Mouse (Mus musculus): ENCODE data around the gene Rab5a.
"Not testable (repeated sequence)": the region's sequence is repeated elsewhere in the genome, so short reads cannot be mapped to it uniquely, and the experiment has no call there.

Gene Rab5a

DNA sequence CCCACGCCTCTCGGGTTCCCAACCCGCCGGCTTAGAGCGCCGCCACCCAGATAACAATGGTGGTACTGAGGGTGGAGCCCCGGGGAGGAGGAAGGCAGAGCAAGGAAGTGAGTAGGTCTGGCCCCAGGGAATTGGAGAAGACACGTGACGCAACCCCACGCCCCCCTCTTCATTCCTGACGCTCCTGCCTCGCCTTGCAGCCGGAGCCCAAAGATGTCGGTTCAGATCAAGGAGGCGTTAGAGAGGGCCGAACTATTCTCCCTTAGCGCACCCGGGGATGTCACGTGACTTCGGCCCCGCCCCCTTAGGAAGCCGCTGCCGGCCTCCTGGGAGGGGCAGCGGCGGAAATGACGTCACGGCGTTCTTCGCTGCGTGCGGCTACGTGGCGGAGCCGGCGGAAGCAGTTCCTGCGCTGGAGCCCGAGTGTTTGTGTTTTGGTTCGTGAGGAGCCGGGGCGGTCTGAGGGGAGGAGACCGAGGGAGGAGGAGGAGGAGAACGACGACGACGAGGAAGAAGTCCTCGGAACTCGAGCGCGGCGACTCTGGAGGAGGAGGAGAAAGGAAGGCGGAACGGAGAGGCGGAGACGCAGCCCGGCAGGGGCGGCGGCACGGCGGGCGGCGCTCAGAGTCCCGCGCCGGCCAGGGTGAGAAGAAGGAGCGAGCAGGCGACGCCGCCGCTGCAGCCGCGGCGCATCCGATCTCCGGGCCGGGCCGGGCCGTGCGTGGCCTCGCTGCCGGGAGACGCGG, at the start of gene Rab5a:
Rab5a (plus strand) TSS at position 377 of the 746 bp plus-strand sequence.
- peak; percentile 100 for DNase-seq (ENCODE audit: inconsistent ontology term)

GRCm38 (mm10) chr17:53456152-53456551, 22.9 kb upstream of the Rab5a start:
- no peak for DNase-seq (ENCODE audit: inconsistent ontology term)

- no peak for DNase-seq (ENCODE audit: inconsistent ontology term)
These were observed 22.3 kb upstream of the Rab5a start for GRCm38 (mm10) chr17:53456742-53457141.

DNA sequence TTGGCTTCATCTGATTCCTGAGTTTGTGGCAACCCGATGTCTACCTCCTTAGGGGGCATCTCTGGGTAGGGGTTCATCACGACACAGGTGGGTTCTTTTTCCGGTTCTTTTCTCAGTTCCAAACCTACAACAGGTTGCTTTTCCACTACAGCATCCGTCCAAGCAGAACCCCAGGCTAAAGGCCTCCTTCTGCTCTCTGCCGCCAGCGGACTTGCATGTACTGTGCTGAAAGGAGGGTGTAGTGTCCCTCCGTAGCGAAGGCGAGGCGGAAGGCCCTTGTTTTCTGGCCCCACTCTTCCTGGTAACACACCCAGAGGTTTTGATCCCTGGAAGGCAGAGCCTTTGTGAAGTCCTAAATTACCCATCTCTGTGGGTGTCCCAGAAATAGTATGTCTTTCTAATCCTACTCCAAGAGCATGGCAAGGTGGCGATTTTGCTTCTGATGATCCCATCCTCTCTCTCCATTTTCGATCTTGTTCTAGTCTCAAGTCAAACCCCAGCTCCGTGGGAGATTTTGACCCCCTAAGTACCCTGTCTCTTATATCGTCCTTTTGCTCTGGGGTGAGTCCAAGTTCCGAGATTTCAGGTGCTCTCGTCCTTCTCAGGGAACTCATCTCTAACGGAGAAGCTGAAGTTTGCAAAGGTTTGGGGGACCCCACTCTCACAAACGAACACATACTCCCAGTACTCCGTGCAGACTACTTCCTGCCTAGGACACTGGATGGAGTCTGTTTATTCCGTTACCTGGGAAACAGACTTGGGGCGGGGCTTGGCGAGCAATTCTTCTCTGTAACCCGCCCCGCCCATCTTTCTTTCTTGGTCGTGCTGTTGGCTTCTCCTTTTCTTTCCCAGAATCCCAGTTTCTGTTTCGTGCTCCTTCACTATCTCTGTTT, 16.2 kb upstream of the Rab5a start, which contains the start of gene Efhb:
Efhb (minus strand) TSS at position 719 of the 893 bp plus-strand sequence.
- DNase-seq (ENCODE audit: inconsistent ontology term) = peak; percentile 85

GRCm38 (mm10) chr17:53463496-53463840, 15.6 kb upstream of the Rab5a start:
- no peak for DNase-seq (ENCODE audit: inconsistent ontology term)

- DNase-seq (ENCODE audit: inconsistent ontology term) = no peak
These were observed 13.5 kb upstream of the Rab5a start for GRCm38 (mm10) chr17:53465569-53465968.

DNA sequence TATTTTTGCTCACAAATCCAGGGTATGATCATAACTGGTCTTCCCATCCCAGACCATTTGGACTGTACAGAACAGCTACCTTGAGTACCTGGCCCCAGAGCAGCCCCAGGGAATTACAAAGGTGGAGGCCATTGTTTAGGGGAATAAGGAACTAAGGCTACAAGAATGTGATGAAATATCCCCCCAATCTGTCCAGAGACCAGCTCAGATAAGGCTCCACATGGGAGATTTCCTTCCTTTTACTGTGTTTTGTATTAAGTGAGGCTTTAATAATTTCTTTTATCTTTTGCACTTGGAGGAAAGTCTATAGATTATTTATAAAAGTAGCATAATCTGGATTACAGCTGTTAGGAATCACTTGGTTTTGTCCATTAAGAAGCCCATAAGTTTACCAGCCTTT, 10.3 kb upstream of the Rab5a start:
- DNase-seq (ENCODE audit: inconsistent ontology term) = no peak

DNA sequence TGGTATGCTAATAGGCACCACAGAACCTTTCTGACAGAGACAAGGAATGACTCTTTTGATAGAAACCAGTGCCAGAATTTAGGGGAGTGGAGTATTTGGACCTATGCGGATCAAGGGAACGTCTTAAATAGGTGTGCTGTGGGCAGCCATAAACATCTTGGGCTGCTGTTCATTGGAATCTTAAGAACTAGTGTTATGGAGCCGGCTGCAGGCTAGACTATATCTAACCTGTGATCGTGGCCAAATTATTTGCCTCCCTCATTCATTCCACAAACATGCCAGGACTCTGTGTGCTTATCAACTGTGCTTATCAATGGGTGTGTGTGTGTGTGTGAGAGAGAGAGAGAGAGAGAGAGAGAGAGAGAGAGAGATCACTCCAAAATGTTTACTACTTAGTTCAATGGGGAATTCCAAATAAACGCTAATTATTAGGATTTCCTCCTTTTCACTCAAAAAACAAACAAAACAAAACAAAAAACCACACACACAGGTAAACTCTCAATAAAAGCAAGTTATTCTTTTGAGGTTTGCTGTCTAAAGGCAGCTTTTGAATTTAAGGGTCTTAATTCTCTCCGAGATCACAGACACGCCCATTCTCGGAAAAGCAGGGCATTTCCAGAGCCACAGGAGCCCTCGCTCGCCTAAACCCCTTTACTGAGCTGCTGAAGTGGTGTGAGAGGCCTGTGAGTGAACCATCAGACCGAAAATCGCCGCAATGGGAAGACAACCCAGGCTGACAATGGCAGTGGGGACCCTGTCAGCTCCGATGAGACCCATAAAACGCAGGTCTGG, 772 bp upstream of the Rab5a start:
- DNase-seq (ENCODE audit: inconsistent ontology term) = no peak

- DNase-seq (ENCODE audit: inconsistent ontology term) = peak; percentile 86
These were observed 589 bp downstream of the Rab5a start for GRCm38 (mm10) chr17:53479604-53480041.

DNA sequence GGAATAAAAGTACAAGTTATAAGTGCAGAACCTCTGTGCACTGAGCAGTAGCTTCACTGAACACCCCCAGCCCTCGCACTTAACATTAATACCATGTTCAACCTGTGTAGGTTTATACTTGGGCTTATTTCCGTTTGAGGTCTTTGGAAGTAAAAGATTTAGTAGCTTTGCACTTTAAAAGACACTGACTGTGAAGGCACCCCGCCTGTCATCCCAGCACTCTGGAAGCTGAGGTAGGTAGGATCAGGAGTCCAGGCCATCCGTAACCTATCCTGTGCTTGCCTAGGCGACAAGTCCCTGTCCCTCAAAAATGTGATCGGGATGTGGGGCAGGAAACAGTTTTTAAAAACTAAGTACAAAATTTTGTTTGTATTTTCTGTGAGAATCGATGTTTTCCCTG, 1.4 kb downstream of the Rab5a start:
- DNase-seq (ENCODE audit: inconsistent ontology term) = no peak

DNA sequence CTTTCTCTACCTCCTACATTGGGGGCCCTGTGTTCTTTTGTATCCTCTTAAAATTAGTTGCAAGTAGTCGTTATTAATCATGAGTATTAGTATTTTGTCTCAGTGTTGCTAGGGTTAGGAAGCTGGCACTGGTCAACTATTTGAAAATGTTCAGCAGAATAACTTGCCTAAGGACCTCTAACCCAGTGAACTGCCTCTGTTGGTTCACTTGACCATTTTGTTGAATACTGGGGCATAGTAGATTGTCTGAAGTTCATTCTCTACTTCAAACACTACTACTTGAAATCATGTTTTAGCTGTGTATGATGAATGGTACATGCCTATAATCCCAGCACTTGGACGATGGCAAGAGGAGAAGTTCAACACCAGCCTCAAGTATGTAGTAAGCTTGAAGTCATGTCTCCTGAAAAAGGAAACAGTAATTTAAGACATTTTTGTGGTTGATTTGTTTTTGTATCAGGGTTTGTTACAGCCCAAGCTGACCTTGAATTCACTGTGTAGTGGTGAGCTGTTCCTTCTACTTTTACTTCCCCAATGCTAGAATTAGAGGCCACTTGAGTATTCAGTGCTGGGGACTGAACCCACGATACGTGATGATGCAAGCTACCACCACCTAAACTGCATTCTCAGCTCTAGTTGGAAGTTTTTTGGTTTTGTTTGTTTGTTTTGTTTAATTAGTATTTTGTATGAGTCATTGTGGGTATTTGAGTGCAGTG, 9.4 kb downstream of the Rab5a start:
- no peak for DNase-seq (ENCODE audit: inconsistent ontology term)

GRCm38 (mm10) chr17:53489007-53489378, 10.0 kb downstream of the Rab5a start:
- DNase-seq (ENCODE audit: inconsistent ontology term) = no peak

- no peak for DNase-seq (ENCODE audit: inconsistent ontology term)
These were observed 23.9 kb downstream of the Rab5a start for GRCm38 (mm10) chr17:53502966-53503365.

- peak; percentile 9 for DNase-seq (ENCODE audit: inconsistent ontology term)
These were observed 33.4 kb downstream of the Rab5a start for GRCm38 (mm10) chr17:53512311-53512951.

DNA sequence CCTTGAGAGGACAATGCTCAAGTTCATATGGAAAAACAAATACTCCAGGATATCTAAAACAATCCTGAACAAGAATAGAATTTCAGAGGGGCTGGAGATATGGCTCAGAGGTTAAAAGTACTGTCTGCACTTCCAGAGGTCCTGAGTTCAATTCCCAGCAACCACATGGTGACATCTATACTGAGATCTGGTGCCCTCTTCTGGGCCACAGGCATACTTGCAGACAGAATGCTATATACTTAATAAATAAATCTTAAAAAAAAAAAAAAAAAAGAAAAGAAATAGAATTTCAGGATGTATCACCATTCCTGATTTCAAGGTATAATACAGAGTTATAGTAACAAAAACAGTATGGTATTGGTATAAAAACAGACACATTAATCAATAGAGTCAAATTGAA, 40.3 kb downstream of the Rab5a start:
- DNase-seq (ENCODE audit: inconsistent ontology term) = no peak

DNA sequence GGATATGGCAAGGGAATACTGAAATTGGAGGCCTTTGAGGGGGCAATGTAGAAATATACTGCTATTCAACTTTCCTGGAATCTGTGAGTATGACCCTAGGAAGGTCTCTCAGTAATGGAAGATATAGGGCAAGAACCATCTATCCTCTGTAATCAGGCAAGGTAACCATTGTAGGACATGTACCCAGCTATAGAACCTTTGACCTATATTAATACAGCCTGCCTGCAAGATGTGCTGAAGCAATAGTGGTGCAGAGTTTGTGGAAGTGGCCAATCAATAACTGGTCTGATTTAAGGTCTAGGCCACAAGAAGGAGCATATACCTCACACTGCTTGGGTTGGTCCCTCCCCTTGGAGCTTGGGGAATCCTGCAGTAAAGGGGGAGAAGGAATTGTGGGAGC, 41.5 kb downstream of the Rab5a start:
- no peak for DNase-seq (ENCODE audit: inconsistent ontology term)

- peak; percentile 48 for DNase-seq (ENCODE audit: inconsistent ontology term)
These were observed 49.0 kb downstream of the Rab5a start for GRCm38 (mm10) chr17:53528034-53528433.

GRCm38 (mm10) chr17:53531160-53531559, 52.1 kb downstream of the Rab5a start:
- no peak for DNase-seq (ENCODE audit: inconsistent ontology term)

DNA sequence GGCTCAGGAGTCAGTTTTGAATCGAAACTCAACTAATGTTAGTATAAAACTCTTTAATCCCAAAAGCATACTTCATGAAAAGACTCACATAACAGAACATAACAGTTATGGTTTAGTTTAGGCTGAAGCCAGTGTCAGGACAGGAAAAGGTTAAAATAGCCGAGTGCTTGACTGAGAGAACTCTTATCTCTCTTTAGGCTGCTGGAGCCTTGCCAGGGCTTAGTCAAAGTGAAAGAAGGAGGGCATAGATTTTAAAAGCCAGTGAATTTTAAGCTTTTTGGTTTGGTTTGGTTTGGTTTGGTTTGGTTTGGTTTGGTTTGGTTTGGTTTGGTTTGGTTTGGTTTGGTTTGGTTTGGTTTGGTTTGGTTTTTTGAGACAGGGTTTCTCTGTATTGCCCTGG, 53.4 kb downstream of the Rab5a start:
- DNase-seq (ENCODE audit: inconsistent ontology term) = no peak

DNA sequence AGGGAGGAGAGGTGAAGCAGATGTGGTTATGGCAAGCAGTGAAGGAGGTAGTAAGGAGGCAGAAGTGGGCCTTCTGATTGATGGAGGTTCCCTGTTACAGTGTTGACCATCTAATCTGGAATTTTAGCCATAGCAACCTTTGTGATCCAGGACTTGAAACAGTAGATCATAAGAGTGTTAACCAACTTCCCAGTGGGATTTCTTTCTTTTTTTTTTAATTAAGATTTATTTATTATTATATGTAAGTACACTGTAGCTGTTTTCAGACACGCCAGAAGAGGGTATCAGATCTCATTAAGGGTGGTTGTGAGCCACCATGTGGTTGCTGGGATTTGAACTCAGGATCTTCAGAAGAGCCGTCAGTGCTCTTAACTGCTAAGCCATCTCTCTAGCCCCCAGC, 60.3 kb downstream of the Rab5a start, which contains the start of gene Pp2d1:
Pp2d1 (minus strand) TSS at position 101 of the 400 bp plus-strand sequence.
- DNase-seq (ENCODE audit: inconsistent ontology term) = not testable (repeated sequence)

DNA sequence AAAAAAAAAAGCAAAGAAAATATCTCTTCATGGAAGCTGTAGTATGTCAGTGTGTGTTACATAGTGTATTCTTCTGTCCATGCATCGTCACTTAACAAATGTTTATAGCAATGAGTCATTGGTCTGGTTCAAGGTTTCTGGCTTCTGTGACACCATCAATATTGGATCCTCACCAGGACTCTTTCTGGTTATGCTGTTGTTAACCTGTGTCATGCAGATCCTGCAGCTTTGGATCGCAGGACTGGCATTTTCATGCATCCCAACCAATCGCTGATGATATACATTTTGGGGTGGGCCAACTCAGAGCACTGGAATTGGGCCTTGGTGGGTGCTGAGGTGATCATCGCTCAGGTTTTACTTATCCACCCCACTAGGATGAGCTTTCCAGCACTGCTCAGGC, 63.5 kb downstream of the Rab5a start:
- DNase-seq (ENCODE audit: inconsistent ontology term) = no peak

Measured in Muller cell, postnatal 12 days (primary cell).